Mouse (Mus musculus): Measurements from ENCODE around the gene Adgrb3.

Gene Adgrb3

GRCm38 (mm10) chr1:25828971-25829920 is at the start of gene Adgrb3:
TSS of gene Adgrb3 (minus strand) at chr1:25829707.
- peak in 1 of 2 experiments; percentile 57 for DNase-seq (ENCODE audit: low spot score in 2 of 2)

- peak; percentile 7 to 36 for DNase-seq (ENCODE audit: low spot score in 2 of 2)
These were observed 48.0 kb upstream of the Adgrb3 start for GRCm38 (mm10) chr1:25877526-25877925.

GRCm38 (mm10) chr1:25857473-25857872 is 28.0 kb upstream of the Adgrb3 start:
- DNase-seq (ENCODE audit: low spot score in 2 of 2), result peak in 1 of 2 experiments; percentile 5

- no peak for DNase-seq (ENCODE audit: low spot score in 2 of 2)
These were observed 25.0 kb upstream of the Adgrb3 start for GRCm38 (mm10) chr1:25854451-25854978.

DNA sequence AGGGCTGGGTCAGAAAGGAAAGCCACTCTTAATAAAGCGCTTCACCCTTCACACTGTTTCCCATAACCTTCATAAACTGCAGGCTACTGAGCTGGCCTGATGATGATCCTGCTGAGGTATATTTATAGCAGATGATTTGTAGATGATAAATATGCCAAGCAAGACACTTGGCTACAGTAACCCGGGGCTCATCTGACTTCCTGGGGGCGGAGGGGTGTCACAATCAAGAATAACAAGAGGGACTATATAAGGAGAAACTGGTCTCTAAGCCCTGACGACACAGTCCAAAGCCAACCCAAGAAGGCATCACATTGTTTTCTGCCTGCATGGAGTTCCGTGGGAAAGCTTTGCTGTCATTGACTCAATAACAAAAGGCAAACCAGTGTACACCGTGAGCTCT is 2.8 kb upstream of the Adgrb3 start:
- no peak for DNase-seq (ENCODE audit: low spot score in 2 of 2)

- no peak for DNase-seq (ENCODE audit: low spot score in 2 of 2)
These were observed 2.0 kb upstream of the Adgrb3 start for GRCm38 (mm10) chr1:25831521-25831900.

GRCm38 (mm10) chr1:25830757-25831520 is 1.4 kb upstream of the Adgrb3 start:
- DNase-seq (ENCODE audit: low spot score in 2 of 2), result no peak

GRCm38 (mm10) chr1:25829921-25830751 is 629 bp upstream of the Adgrb3 start:
- peak; percentile 75 to 80 for DNase-seq (ENCODE audit: low spot score in 2 of 2)

- DNase-seq (ENCODE audit: low spot score in 2 of 2), result peak in 1 of 2 experiments; percentile 58
These were observed 1.3 kb downstream of the Adgrb3 start for GRCm38 (mm10) chr1:25828071-25828755.

- peak in 1 of 2 experiments; percentile 33 for DNase-seq (ENCODE audit: low spot score in 2 of 2)
These were observed 2.1 kb downstream of the Adgrb3 start for GRCm38 (mm10) chr1:25827436-25827835.

GRCm38 (mm10) chr1:25826771-25827170 is 2.7 kb downstream of the Adgrb3 start:
- DNase-seq (ENCODE audit: low spot score in 2 of 2), result peak in 1 of 2 experiments; percentile 72

DNA sequence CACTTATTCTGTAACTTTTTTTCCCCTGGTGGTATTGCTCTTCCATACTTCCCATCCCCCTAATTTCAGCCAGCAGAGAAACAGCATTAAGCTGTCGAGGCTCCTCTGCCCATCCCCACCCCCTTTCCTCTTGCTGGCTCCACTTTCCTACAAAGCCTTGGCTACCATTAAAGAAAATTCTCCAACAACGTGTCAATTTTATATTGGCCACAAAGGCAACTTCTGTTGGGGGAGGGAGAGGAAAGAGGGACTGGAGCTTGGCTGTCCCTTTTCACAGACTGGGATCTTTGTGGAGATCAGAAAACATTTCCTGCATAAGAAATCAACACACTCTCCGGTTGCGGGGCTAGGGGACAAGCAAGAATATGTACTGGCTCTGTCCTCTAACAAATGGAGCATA is 4.9 kb downstream of the Adgrb3 start:
- DNase-seq (ENCODE audit: low spot score in 2 of 2), result peak in 1 of 2 experiments; percentile 43

DNA sequence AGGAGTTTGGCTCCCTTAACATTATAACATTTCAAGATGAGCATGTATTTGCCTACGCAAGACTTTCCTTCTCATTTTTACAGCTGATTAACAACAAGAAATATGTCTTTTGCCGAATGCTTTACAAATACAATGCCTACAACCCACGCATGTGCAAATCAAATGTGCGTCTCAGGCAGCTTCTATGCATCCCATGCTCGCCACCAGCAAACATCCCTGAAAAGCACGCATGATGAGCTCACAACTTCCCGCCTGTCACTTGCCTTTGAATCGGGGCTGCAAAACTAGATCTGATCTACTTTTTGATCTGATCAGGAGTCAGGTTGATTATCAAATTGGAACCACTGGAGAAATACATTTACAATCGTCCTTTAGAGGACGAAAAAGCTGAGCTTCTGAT is 5.5 kb downstream of the Adgrb3 start:
- DNase-seq (ENCODE audit: low spot score in 2 of 2), result peak in 1 of 2 experiments; percentile 34

DNA sequence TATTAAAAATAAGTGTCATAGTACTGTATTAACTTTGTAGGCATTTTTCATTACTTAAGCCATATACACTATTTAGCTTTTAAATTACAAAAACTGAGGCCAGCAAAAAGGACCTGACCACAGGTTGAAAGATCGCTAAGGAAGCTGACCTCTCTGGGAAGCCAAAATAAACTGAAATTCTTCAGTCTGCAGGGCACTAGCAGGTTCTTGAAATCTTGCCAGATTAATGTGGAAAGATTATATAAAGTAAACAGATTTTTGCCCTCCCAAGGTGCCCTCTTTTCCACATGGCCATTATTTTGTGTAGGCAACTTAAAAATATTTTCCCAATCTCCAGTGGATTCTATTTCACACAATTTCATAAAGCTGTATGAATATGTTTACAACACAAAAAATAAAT is 14.0 kb downstream of the Adgrb3 start:
- DNase-seq (ENCODE audit: low spot score in 2 of 2), result no peak

GRCm38 (mm10) chr1:25778784-25779183 is 50.7 kb downstream of the Adgrb3 start:
- DNase-seq (ENCODE audit: low spot score in 2 of 2), result no peak

DNA sequence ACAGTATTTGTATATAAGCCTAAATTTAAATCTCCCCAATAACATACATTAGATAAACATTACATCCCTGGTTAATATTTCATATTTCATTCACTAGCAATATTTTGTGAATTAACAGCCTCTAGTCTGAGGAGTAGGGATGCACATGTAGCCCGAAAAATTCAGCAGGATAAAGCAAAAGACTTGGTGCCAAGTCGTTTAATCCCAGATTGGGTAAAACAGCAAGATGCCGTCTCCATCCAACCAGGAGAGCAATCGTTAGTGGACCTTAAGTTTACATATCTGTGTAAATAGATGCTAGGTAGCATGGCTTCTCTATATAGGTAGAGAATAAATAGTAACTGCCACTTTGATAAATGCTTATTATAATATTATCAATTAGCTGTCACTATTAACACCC is 52.0 kb downstream of the Adgrb3 start:
- no peak for DNase-seq (ENCODE audit: low spot score in 2 of 2)

DNA sequence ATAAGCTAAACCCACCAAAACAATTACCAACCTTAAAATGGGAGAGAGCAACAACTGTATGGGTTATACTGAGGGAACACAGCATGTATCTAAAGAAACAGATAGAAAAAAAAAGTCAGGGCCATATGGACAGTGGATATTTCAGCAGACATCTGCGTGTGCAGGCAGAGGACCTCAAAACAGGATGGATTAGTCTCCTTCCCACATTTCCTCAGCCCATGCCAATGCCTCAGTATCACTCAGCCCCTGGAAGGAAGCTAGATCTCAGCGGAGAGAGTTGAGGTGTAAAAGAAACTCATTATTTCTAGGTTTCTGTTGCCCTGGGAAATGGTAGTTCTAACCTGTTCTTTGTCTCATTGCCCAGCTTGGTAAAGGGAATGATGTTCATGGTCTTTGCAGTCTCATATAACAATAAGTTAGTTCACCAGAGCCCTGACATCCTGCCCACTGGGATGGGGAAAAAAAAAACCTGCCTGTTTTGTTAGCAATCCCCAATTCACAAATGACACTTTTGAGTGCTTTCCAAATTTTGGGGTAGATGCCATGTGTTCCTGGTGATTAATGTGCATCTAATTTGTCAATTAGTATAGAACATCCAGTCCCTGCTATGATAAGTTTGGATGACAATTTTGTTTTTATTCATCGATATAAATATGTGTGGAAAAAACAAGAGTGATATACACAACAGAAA is 53.9 kb downstream of the Adgrb3 start:
- no peak for DNase-seq (ENCODE audit: low spot score in 2 of 2)

DNA sequence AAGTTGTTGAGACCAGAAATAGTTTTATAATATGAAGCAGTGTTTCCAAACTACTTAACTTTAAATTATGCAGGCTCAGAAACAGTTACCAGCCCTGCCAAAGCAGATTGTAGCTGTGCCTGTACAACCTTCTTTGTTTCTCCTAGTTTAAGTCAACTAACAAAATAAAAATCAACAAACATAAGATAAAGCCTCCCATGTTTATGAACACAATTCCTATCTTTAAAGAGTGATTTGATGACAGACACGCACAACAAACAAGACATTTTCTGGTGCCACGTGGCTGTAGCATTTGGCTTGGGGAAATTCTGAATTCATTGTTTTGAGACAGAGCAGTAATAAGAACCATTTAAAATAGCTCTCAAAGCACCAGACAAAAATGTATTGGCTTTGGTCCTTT is 60.5 kb downstream of the Adgrb3 start:
- DNase-seq (ENCODE audit: low spot score in 2 of 2), result no peak

GRCm38 (mm10) chr1:25755265-25755664 is 74.2 kb downstream of the Adgrb3 start:
- DNase-seq (ENCODE audit: low spot score in 2 of 2), result no peak

DNA sequence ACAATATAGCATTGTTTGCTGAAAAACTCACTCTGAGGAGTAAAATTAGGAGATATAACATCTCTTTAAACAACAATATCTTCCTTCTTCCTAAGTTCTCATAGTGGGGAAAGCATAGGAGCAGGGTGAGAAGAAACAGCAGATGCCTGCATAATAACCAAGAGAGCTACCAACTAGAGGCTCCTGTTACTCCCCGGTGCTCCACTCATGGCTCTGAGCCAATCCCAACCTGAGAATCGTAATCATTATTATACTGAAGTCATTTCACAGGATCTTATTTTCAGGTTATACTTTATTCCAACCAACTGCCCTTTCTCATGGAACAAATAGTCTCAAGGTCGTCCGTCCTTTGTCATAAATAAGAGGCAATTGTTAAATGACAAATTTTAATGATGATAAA is 75.0 kb downstream of the Adgrb3 start:
- DNase-seq (ENCODE audit: low spot score in 2 of 2), result no peak

Measured in frontal cortex, postnatal 36 days (tissue).